Mouse (Mus musculus) mouse embryonic stem cell (cell line): ENCODE results near the gene Gpr179.

ENCODE experiments used
- in situ Hi-C, 2 experiments: fragments of 300-500 bp; cut with MboI; formaldehyde crosslinking; loops; 1 replicate in 1 of 2; 3 replicates in 1 of 2; pipeline ENCODE4 v1.14.3; 2019 to 2020; ENCODE audit warnings: low sequenced_read_pairs in 2 of 2, low pct_unique_long_range_greater_than_20kb in 1 of 2, mixed read lengths in 1 of 2; ENCODE audit not compliant: unreplicated experiment in 1 of 2

Gene Gpr179

DNA sequence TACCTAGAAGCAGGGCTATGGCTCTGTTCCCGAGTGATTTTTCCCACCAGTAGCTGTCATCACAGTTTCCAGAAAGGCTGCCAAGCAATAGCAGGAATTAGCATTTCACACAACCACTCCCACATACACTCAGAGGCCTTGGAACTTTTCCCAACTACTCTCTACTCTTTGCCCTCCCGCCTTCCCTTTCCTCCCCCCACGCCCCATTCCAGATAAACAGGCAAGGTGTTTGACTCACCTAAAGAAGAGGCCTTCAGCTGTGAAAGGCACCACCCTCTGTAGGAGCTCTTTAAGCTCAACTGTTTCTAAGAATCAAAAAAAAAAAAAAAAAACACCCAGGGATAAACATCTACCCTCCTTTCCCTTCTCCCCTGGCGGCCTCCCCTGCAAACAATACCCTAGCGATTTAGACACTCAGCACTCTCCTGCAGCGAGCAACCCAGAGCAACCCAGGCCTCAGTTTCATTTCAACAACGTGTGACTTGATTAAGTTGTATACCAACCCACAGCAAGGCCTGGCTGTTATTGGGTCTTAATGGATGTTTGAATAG lies 49.6 kb downstream of the Gpr179 start:
- in situ Hi-C loops, result no loop called here

- in situ Hi-C loops, result no loop called here
These were observed 50.5 kb downstream of the Gpr179 start for GRCm38 (mm10) chr11:97301406-97301805.

DNA sequence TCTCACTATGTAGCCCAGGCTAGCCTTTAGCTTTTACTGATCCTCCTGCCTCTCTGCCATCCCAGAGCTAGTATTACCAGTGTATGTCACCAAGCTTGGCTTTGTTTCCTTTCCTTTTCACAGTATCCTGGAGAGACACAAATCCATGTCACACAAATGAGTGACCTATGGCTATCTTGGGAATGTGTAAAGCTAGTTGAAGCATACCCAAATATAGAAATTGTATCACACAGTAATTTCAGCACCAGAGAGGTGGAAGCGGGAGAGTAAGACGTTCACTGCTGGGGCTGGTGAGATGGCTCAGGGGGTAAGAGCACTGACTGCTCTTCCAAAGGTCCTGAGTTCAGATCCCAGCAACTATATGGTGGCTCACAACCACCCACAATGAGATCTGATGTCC lies 51.9 kb downstream of the Gpr179 start:
- in situ Hi-C loops, result no loop called here

GRCm38 (mm10) chr11:97296542-97296941 lies 55.3 kb downstream of the Gpr179 start:
- in situ Hi-C loops, result no loop called here

GRCm38 (mm10) chr11:97292731-97293130 lies 59.1 kb downstream of the Gpr179 start:
- in situ Hi-C loops, result no loop called here

DNA sequence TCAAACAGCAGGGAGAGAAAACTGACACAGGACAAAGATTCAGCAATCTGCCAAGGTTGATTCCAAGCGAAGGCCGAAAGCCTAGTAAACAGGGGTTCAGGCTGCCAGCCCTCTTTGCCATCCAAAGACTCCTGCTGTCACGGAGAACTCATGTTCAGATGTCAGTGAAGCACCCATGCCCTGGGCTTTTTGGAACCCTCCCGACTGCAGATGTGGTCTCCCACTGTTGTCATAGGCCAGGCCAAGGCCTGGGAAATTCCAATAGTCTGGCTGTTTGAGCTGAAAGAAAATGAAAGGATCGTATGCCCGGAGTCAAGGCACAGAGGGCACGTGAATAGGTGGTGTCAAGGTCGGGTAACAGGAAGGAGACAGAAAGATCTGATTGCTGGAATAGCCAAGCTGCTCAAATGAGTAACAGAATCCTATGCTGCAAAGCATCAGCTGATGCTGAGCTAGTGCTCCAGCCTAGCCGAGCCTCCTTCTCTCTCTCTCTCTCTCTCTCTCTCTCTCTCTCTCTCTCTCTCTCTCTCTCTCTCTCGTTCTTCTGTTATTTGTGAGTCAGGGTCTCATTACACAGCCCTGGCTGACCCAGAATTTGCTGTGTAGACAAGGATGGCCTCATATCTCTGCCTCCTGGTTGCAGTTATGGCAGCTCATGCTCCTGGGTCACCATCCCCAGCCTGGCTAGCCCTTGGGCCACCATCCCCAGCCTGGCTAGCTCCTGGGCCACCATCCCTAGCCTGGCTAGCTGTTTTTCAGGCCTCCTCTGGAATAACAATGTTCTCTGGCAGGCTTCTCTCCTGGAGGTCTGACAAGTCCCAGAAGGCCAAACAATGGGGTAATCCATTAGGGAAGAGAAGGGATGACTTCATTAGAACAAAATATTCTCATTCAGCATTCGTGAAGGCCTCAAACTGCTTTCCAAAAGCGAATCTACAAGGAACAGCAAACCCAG lies 62.3 kb downstream of the Gpr179 start:
- in situ Hi-C loops, result no loop called here

DNA sequence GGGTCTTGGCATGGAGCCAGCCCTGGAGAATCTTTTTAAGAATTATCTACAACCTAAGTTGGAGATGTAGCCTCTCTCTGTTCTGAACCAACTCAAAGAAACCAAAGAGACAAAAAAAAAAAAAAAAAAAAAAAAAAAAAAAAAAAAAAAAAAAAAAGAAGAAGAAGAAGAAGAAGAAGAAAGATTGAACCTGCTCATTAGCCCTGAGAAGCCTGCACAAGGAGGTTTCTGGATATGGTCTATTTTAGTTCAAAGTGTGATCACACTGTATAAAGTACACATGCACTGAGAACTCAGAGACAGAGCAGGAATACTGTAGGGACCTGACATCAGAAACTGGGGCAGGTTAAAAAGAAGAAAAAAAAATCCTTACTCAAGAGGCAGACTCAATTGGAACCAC lies 64.2 kb downstream of the Gpr179 start:
- in situ Hi-C loops, result no loop called here

GRCm38 (mm10) chr11:97286973-97287372 lies 64.9 kb downstream of the Gpr179 start:
- in situ Hi-C loops, result no loop called here

DNA sequence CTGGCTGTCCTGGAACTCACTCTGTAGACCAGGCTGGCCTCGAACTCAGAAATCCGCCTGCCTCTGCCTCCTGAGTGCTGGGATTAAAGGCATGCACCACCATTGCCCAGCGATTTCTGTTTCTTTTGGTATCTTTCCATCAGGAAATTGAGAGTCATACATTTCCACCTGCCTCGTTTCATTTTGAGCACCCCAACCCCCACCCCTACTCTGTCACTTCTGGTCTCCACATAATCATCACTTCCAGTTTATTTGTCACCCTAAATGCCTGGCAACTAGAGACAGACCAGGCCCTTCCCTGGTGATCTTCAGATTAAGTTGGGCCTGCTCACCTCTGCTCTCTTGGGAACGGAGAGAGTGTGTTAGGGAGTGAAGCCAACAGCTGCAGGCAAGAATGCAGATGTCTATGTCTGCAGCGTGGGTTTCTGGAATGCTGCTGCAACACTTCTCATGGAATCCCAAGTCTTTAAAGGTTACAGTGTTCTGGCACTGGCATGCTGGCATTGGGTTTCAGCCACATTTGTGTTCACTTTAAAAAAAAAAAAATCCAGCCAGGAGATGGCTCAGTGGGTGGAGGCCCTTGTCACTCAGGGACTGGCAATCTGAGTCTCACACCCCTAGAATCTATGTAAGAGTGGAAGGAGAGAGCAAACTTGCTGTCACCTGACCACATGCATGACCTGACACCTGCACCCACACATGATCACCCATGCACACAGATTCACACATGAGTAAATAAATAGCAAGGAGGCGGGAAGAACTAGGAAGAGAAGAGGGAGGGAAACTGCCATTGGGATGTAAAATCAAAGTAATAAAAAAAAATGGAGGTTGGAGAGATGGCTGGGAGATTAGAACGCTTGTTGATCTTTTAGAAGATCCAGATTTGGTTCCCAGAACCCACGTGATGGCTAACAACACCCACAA lies 65.8 kb downstream of the Gpr179 start:
- in situ Hi-C loops, result no loop called here

GRCm38 (mm10) chr11:97284854-97285253 lies 67.0 kb downstream of the Gpr179 start:
- in situ Hi-C loops, result no loop called here

DNA sequence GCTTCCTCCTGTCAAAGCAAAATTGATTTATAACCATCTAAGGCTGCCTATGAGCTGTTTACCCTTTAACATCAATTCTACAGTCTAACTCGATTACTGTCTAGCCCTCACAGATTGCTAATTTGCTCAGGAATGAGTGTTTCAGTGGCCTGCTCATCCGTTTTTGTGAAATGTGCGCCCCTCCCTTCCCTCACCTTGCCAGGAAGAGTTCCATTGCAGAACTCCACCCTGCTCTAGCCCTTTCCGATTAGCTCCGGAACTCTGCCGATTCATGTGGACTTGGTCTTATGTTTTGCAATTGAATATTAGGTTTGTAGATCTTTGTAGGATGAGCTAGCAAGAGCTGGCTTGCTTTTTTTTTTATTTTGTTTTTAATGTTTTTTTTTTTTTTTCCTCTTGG lies 69.7 kb downstream of the Gpr179 start:
- in situ Hi-C loops, result no loop called here
